Mouse (Mus musculus) brown adipose tissue, adult 24 weeks (tissue): ENCODE data around the gene Gdpd5. TPM values are rescaled to one million over a fixed set of nuclear protein-coding genes. Genes with fewer than 3 reads are reported as not detected.

Experiments
- H3K27ac ChIP-seq: fragments of 200-500 bp; replicated peaks from 2 replicates; pipeline ENCODE4 v1.5.1; 2012; ENCODE audit warnings: low read depth, mild to moderate bottlenecking, low read length
- H3K4me1 ChIP-seq: fragments of 200-500 bp; 2 replicates; pipeline ENCODE4 v1.6.1; 2012; ENCODE audit warnings: low read length, mixed read lengths; ENCODE audit not compliant: control insufficient read depth, insufficient read depth, insufficient read length
- H3K4me3 ChIP-seq: fragments of 200-500 bp; 2 replicates; pipeline ENCODE4 v1.5.1; 2012; ENCODE audit warnings: low read depth, mild to moderate bottlenecking, low read length, moderate library complexity; ENCODE audit not compliant: insufficient read depth
- polyA plus RNA-seq: library from polyadenylated mRNA; stranded (reverse); fragments of >200 nt; gene quantifications from 2 replicates; pipeline ENCODE4 v1.2.4, GENCODE M21; 2012; ENCODE audit not compliant: missing spikeins, insufficient read depth, insufficient read length

The Gdpd5 gene
- polyA plus RNA-seq, 1 experiment = 10.1 TPM

GRCm38 (mm10) chr7:99409441-99410222 lies 28.4 kb downstream of the Gdpd5 start:
- peak overlapping the region; percentile 74 for H3K27ac ChIP-seq

DNA sequence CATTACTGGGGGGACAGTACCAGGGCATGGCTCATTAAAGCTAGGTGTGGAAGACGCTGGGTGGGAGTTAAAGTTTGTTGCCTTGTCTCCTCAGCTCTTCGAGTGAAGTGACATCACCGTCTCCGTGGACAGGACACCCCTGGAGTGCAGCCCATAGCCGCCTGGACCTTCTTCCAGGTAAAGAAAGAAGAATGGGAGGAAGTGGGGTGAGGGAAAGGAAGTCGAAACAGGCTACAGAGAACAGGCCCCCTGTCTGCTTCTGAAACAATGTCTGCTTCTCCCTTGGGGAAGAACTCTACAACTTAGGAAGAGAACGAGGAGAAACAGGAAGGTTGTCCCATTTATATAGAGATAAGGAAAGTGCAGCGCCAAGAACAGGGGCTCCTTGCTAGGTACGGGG lies 29.1 kb downstream of the Gdpd5 start:
- Histone ChIP-seq H3K4me1 (peaks cover 27% of the 10 kb centered on the region), H3K27ac (peak overlapping the region; percentile 74), H3K4me3 (no peak overlapping the region)

More at GRCm38 (mm10) chr7:99409441-99410222, 28.4 kb downstream of the Gdpd5 start:
- peaks cover 25% of the 10 kb centered on the region for H3K4me1 ChIP-seq
- H3K4me3 ChIP-seq = no peak overlapping the region

DNA sequence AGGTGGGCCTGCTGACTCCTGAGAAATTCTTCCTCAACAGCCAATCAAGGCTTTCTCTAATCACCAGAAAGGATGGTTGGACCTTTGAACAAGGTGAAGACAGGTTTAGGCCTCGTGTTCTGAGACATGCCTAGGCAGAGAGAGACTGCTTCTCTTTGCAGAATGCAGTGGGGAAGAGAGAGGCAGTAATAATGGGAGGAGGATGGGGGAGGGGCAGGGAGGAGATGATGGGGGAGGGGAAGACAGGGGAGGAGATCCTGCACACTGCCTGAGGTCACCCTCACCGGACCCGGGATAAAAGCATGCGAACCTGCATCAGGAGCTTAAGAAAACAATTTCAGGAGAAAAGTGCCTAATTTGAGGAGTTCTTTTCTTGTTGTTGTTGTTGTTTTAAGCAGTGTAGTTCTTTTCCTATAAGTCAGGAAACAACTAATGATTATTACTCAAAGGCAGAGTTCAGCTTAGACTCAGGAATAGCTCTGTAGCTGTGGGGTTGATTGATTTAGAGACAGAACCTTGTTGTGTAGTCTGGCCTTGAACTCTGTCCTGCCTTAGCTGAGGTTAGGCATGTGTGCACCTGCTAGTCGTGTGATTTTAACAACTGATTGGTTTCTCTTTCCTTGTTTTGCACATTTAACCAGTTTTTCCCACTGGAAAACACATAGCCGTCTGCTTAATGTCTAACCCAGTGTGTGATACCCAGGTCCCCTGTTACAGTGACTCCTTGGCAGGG lies 30.0 kb downstream of the Gdpd5 start:
- H3K27ac ChIP-seq = peak overlapping the region; percentile 49
- H3K4me3 ChIP-seq = no peak overlapping the region
- H3K4me1 ChIP-seq = peaks cover 27% of the 10 kb centered on the region

DNA sequence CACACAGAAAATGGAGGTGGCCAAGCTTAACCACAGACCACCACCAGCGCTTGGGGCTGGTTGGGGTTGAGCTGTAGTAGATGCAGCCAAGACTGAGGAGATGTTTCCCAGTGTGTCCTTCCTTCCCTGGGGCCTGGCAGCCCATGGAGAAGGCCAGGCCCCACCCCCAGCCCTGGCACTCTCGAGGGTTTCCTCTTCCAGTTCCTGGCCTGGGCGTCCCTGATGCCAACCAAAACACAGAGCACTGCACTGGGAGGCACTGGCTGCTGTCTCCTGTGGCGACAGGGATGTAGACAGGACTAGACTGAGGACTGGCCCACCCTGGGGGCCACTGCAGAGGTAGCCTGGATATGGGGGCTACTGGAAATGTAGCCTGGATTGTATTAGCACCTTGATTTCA lies 33.8 kb downstream of the Gdpd5 start:
- Histone ChIP-seq H3K27ac (no peak overlapping the region), H3K4me3 (no peak overlapping the region), H3K4me1 (peaks cover 25% of the 10 kb centered on the region)

DNA sequence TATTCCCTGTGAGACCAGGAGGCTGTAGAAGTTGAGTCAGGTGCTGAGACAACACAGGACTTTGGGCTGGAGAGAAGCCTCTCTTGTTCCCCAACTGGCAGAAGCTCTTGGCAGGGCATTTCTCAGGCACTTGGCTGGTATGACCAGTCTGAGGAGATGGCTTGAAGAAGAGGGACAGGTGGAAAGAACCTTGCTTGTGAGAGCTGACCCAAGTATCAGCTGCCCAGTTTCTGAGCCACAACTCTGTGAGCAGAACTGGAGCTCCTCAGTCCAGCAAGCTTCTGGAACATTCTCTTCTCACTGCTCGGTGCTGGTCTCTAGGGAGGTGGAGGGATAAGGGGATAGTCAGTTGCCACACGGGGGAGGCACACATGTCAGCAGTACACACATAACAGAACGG lies 38.1 kb downstream of the Gdpd5 start:
- Histone ChIP-seq H3K4me3 (no peak overlapping the region), H3K4me1 (peaks cover 27% of the 10 kb centered on the region), H3K27ac (no peak overlapping the region)

DNA sequence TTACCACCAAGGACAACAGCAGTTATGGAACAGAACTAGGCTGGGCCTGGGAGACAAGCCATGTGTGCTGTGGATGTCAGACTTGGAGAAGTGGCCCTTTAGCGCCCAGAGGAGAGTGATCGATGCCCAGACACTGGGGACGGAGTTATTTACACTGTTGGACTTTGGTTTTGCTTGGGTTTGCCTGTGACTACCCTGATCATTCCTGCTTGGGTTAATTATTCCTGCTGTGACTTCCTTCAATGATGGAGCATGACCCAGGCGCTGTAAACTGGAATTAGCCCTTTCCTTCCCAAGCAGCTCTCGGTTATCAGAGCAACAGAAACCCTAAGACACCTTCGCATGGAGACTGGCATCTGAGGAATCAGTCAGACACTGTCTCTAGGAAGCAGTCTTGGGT lies 39.8 kb downstream of the Gdpd5 start:
- H3K4me3 ChIP-seq = no peak overlapping the region
- H3K4me1 ChIP-seq = peaks cover 21% of the 10 kb centered on the region
- H3K27ac ChIP-seq = no peak overlapping the region

DNA sequence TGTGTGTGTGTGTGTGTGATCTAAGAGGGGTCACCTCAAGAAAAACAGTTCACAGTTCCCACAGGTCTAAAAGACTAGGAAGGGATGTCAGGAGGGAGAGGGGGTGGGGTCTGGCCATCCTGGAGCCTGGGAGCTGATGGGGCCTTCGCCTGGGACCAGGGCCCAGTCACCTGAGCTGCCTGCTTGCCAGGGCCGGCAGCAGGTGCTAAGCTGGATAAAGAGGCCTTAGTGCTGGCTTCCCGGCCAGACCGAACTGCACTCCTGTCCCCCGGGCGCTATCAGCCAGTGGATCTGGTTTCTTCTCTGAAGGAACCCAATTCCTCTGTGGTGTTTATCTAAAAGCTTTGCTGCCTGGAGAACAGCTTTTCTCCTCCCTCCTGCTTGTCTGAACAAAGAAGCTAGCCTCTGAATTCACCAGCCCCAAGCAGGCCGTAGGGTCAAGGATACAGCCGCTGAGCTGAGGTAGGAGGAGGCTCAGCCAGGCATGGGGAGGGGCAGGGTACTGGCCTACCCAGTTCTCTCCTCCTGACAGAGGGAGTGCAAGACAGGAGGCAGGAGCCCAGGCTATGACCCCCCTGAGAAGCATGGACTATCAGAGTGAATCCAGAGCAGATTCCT lies 43.4 kb downstream of the Gdpd5 start:
- no peak overlapping the region for H3K4me3 ChIP-seq
- H3K4me1 ChIP-seq = peaks cover 30% of the 10 kb centered on the region
- H3K27ac ChIP-seq = no peak overlapping the region

DNA sequence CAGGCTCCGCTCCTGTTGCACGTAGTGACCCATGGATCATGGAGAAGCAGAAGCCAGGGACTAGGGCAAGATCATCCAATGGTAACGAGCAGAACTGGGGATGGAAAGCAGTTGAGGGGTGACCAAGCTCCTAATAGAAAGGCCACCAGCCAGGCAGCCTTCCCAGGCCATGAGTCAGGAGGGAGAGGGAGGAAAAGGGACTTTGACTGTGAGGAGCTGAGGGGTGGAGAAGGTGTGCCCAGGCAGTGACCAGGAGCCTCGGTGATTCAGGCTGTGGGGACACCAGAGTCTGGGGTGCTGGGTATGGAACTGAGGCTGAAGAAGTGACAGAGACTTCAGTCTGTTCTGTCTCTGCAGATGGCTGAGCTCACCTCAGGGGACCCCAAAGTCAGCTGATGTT lies 44.5 kb downstream of the Gdpd5 start:
- no peak overlapping the region for H3K4me3 ChIP-seq
- no peak overlapping the region for H3K27ac ChIP-seq
- peaks cover 22% of the 10 kb centered on the region for H3K4me1 ChIP-seq

DNA sequence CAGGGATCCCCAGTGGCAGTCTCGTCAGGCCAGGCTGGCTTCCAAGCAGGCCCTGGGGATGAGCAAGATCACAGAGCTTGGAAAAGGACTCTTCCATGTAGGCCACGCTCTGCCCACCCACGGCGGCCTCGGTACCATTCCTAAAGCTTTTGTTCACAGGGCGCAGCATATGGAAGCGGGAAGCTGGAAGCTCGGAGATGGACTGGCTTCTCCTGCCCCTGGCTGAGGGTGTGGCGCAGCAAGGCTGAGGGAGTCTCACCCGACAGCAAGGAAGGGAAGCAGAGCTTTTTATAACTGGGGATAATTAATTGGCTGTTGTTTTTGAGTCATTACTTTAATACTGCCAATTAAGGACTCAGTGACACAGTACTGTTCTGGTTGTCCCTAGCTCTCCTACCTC lies 45.8 kb downstream of the Gdpd5 start:
- peaks cover 16% of the 10 kb centered on the region for H3K4me1 ChIP-seq
- H3K27ac ChIP-seq = no peak overlapping the region
- no peak overlapping the region for H3K4me3 ChIP-seq

GRCm38 (mm10) chr7:99427987-99428386 lies 46.8 kb downstream of the Gdpd5 start:
- no peak overlapping the region for H3K27ac ChIP-seq

GRCm38 (mm10) chr7:99428836-99429235 lies 47.6 kb downstream of the Gdpd5 start:
- no peak overlapping the region for H3K27ac ChIP-seq
- no peak overlapping the region for H3K4me3 ChIP-seq
- peaks cover 16% of the 10 kb centered on the region for H3K4me1 ChIP-seq

More at GRCm38 (mm10) chr7:99427987-99428386, 46.8 kb downstream of the Gdpd5 start:
- Histone ChIP-seq H3K4me3 (no peak overlapping the region), H3K4me1 (peaks cover 16% of the 10 kb centered on the region)

DNA sequence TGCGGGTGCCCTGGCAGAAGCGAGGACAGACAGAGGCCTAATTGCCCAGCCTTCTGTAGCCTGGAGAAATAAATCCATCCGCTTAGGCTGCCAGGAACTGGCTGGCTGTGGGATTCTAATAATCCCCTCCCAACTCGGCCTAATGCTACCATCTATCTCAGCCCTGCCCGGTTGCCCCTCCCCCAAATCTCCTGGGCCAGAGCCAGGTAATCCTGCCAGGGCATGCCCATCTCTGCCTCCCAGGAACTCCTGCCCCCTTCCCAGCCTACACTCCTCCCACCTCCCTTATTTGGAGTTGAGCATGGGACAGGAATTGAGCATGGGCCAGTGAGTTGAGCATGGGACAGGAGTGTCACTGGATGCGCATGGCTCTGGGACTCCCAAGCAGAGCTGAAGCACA lies 48.6 kb downstream of the Gdpd5 start:
- no peak overlapping the region for H3K4me3 ChIP-seq
- no peak overlapping the region for H3K27ac ChIP-seq
- H3K4me1 ChIP-seq = peaks cover 19% of the 10 kb centered on the region

DNA sequence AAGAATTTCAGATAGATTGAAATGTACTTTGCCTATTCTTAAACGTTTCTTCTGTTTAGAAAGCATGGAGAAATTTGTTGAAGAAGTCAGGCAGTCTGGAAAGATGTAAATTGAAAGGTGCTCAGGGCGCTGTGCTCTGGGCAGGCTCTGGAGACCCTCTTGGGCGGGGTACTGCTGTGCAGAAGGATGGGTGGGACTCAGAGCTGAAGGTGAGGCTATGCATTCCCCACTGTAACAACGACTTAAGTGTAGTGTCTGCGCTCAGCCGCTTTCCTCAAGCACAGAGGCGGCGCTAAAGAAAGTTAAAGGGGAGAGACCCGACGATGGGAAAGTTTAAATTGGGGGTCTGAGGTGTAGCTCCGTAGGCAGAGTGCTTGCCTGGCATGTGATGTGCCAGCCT lies 49.0 kb downstream of the Gdpd5 start:
- no peak overlapping the region for H3K27ac ChIP-seq
- H3K4me3 ChIP-seq = no peak overlapping the region
- peaks cover 21% of the 10 kb centered on the region for H3K4me1 ChIP-seq

DNA sequence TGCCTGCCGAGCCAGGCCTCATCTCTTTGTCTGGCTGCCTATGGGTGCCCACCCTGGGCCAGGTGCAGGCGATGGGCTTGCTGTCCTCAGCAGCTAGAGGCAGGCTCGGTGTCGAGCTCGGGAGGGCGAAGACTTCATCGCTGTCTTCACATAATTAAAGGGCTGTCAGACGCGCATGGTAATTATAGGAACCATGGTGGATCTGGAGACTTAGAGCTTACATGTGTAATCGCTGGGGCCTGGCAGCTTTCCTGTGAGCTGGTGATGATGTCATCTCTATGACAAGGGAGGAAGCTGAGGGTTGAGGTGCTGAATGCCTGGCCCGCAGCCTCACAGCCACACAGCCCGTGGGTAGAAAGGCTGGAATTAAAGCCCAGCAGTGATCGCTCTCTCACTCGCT lies 51.0 kb downstream of the Gdpd5 start:
- Histone ChIP-seq H3K4me3 (no peak overlapping the region), H3K27ac (no peak overlapping the region)

DNA sequence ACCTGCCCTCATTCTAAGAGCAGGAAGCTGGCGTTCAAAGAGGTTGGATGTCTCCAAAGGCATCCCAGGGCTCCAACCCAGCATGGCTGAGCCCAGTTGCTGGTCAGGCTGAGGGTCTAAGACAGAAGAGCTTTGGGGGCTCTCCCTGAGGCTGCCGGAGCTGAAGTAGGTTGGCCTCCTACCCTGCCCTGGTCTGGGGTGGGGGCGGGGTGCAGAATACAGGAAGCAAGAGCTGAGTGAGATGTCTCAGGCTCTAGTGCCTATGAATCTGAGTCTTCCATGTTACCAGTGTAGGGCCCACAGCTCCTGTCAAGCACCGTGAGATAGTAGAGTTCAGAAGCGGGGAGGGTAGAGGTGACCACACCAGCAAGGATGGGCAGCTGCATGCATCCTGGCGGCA lies 51.6 kb downstream of the Gdpd5 start:
- Histone ChIP-seq H3K4me3 (no peak overlapping the region), H3K4me1 (peaks cover 14% of the 10 kb centered on the region), H3K27ac (no peak overlapping the region)

More for the DNA sequence above, 51.0 kb downstream of the Gdpd5 start:
- H3K4me1 ChIP-seq = peaks cover 17% of the 10 kb centered on the region
